Mouse (Mus musculus) hindbrain, embryonic 10.5 days (tissue): ENCODE measurements at regions not wholly inside any gene's neighbourhood (a gene's known extent, or its start where the extent isn't known, plus 50 kb on each side); places are given as distances from the start of the nearest gene placed in this dataset.

Experiments used
- DNase-seq: peaks from one replicate; pipeline ENCODE4 v3.0.0-alpha.2; 2017; ENCODE audit warnings: low spot score
- H3K27ac ChIP-seq: fragments of 300-500 bp; sonication (generic); 2 replicates; pipeline ENCODE4 v1.5.1; 2016; ENCODE audit warnings: mild to moderate bottlenecking, moderate library complexity
- H3K27me3 ChIP-seq: fragments of 300-500 bp; sonication (generic); 2 replicates; pipeline ENCODE4 v1.6.1; 2016; ENCODE audit warnings: mild to moderate bottlenecking; ENCODE audit not compliant: poor library complexity, insufficient read depth, severe bottlenecking
- H3K36me3 ChIP-seq: fragments of 300-500 bp; sonication (generic); 2 replicates; pipeline ENCODE4 v1.6.1; 2016; ENCODE audit warnings: mild to moderate bottlenecking, moderate library complexity
- H3K4me1 ChIP-seq: fragments of 300-500 bp; sonication (generic); replicated peaks from 2 replicates; pipeline ENCODE4 v1.6.1; 2016; ENCODE audit warnings: mild to moderate bottlenecking
- H3K4me3 ChIP-seq: fragments of 300-500 bp; sonication (generic); 2 replicates; pipeline ENCODE4 v1.5.1; 2016; ENCODE audit warnings: mild to moderate bottlenecking, moderate library complexity
- H3K9me3 ChIP-seq: fragments of 300-500 bp; sonication (generic); 2 replicates; pipeline ENCODE4 v1.6.1; 2016; ENCODE audit warnings: mild to moderate bottlenecking, moderate library complexity
- WGBS: fragments of 180-500 bp; shearing (Covaris S2); methylation state at CpG from one replicate; pipeline ENCODE4 v1.1.7; 2016; 5-methylcytosine and 5-hydroxymethylcytosine counted together

DNA sequence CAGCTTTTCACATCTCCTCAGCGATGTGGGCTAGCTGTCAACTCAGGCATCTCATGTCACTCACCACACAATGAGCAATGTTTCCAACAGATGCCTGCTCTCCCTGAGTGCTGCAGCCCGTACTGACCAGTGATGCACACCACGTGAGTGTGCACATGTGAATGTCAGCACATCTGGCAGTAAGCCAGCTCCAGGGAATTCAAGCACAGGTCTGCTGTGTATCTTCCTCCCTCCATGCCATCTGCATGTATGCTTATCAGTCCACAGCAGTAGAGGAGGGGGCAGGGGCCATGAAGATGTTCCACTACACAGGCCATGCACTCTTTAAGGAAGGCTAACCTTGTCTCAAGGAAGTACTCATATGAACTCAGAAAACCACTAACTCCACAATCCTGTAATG lies 183.2 kb downstream of the Clic5 start:
- WGBS, result 73% methylated on average over 3 of the region's 3 CpGs
- Histone ChIP-seq H3K4me3 (no peak overlapping the region), H3K9me3 (0 out of 2 replicates have a peak, but pooled peaks cover 7% of the 10 kb centered on the region), H3K36me3 (no peaks in the 10 kb centered on the region), H3K27ac (no peak overlapping the region), H3K27me3 (no peaks in the 10 kb centered on the region), H3K4me1 (peaks cover 9% of the 10 kb centered on the region)
- DNase-seq, result no peak

DNA sequence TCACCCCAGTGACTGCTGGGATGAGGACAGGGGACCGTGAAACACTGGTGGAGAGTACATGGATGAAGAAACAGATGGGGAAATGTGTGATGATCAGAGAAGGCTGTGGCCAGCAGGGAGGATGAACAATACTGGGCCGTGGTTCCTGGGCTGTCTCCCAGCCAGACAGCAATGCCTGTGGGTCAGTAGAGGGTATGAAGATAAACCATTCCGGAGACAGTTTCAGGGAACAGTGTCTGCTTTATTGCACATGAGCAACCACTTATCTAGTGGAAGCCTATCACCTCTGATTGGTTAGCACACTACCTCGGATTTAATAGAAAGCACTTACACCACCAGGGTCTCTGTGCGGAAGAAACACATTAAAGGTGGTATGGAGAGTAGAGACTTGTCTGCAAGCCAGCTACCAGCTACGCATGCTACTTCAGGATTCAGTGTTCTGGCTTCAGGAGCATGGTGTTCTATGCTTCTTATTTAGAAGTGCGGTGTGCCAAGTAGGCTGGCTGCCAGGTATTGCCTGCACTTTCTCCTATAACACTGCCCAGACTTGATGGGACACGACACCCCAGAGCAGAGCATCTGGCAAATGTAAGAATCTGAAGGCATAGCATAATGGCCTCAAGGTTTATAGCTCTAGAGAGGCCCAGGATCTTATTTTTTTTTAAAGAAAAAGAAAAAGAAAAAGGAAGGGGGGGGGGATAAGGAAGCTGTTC lies 185.5 kb downstream of the Clic5 start:
- H3K27ac ChIP-seq, result no peak overlapping the region
- H3K4me1 ChIP-seq, result no peaks in the 10 kb centered on the region
- WGBS, result 91% methylated on average over 8 of the region's 8 CpGs
- H3K4me3 ChIP-seq, result no peak overlapping the region
- no peak for DNase-seq
- H3K36me3 ChIP-seq, result no peaks in the 10 kb centered on the region
- 0 out of 2 replicates have a peak, but pooled peaks cover 7% of the 10 kb centered on the region for H3K9me3 ChIP-seq
- no peaks in the 10 kb centered on the region for H3K27me3 ChIP-seq

DNA sequence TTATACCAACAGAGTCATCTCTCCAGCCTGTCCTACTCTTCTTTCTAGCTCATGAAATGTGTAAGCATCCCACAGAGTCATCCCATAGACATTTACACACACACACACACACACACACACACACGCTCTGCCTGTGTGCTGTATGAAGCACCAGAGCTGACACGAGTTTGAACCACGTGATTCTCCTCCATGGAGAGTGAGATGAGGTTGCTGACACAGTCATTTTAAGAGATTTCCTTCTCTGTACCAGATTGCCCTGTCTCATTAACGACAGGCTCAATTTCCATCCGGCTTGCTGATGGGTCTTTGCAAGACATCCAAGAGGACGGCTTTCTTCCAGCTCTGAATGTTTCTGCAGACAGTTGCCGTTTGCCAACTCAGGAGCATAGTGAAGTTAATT lies 190.0 kb downstream of the Clic5 start:
- Histone ChIP-seq H3K4me1 (peaks cover 6% of the 10 kb centered on the region; the same call in 1 of the 2 replicates), H3K27me3 (no peaks in the 10 kb centered on the region), H3K27ac (no peak overlapping the region), H3K36me3 (no peaks in the 10 kb centered on the region), H3K4me3 (no peak overlapping the region), H3K9me3 (no peaks in the 10 kb centered on the region)
- DNase-seq, result no peak
- WGBS, result 86% methylated on average over 7 of the region's 7 CpGs

DNA sequence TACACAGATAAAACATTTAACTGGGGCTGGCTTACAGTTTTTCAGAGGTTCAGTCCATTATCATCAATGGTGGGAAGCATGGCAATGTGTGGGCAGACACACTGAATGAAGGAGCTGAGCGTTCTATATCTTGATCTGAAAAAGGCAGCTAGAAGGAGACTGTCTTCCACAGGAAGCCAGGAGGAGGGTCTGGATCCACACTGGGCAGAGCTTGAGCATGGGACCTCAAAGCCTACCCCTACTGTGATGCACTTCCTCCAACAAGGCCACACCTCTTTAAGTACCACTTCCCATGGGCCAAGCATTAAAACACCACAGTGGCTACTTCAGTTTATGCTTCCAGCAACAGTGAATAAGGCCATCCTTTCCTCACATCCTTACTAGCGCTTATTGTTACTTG lies 200.5 kb downstream of the Clic5 start:
- Histone ChIP-seq H3K27me3 (no peaks in the 10 kb centered on the region), H3K36me3 (no peaks in the 10 kb centered on the region), H3K9me3 (no peaks in the 10 kb centered on the region), H3K27ac (no peak overlapping the region), H3K4me3 (no peak overlapping the region), H3K4me1 (no peaks in the 10 kb centered on the region)
- WGBS, result 97% methylated on average over 2 of the region's 2 CpGs
- no peak for DNase-seq

DNA sequence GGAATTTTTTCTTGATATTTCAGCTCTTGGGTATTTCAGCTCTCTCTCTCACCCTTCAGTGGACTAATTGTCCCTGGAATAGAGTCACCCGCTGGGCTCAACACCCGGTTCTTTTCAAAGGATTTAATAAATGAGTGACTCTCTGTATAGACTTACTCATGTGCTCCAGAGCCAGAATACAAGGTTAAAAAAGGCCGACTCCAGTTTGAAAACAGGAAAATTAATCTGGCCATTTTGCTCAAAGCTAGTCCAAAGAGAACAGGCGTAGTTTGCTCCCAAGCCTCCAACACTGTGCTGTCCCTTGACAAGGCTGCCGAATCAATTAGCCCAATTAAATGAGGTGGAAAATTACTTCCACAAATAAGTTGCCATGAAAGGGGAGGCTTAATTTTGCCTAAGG lies 209.4 kb downstream of the Clic5 start:
- no peak for DNase-seq
- 46% methylated on average over 5 of the region's 5 CpGs for WGBS
- H3K4me3 ChIP-seq, result no peak overlapping the region
- H3K27me3 ChIP-seq, result peaks cover 19% of the 10 kb centered on the region; the same call in 1 of the 2 replicates
- no peaks in the 10 kb centered on the region for H3K9me3 ChIP-seq
- H3K4me1 ChIP-seq, result peaks cover 10% of the 10 kb centered on the region
- no peaks in the 10 kb centered on the region for H3K36me3 ChIP-seq
- H3K27ac ChIP-seq, result no peak overlapping the region

DNA sequence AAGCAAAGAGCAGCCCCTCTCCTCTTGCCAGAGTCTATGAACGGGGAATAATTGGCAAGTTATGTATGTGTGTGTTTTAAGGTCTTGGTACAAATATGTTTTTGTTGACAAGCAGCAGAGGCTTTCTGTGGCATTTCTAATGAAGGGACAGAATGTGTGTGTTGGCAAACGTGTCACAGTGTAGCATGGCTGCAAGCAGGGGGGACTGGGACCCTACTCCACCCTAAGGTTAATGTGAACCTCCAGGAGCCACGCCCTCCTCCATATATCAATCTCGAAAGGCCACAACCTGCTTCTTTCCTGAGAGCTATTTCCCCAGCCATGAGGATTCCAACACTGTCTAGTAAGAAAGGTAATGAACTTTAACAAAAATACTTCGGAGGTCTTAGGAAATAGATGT lies 209.8 kb downstream of the Clic5 start:
- Histone ChIP-seq H3K4me1 (peaks cover 10% of the 10 kb centered on the region), H3K9me3 (no peaks in the 10 kb centered on the region), H3K36me3 (no peaks in the 10 kb centered on the region), H3K4me3 (no peak overlapping the region), H3K27me3 (peaks cover 19% of the 10 kb centered on the region; the same call in 1 of the 2 replicates), H3K27ac (no peak overlapping the region)
- no peak for DNase-seq
- 68% methylated on average over 5 of the region's 5 CpGs for WGBS

DNA sequence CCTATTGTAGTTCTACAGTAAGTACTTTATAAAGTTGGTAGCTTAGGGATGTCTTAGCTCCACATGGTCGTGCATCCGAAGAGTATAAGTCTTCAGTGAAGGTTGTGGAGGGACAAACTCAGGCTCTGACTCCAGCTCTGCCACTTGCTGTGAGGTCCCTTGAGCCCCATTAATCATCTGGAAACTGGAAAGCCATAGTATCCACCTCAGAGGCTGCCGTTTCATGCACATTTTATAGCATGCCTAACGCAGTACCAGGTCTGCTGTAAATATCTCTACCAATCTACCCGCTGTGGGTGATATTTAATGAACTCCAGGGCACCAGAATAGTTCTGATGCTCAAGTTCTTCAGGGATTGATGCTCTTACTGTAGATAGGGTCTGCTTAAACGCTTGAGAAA lies 216.5 kb downstream of the Clic5 start:
- no peaks in the 10 kb centered on the region for H3K36me3 ChIP-seq
- no peak for DNase-seq
- no peak overlapping the region for H3K27ac ChIP-seq
- no peaks in the 10 kb centered on the region for H3K4me1 ChIP-seq
- no peak overlapping the region for H3K4me3 ChIP-seq
- 84% methylated on average over 6 of the region's 6 CpGs for WGBS
- peaks cover 8% of the 10 kb centered on the region; the same call in 1 of the 2 replicates for H3K27me3 ChIP-seq
- no peaks in the 10 kb centered on the region for H3K9me3 ChIP-seq

DNA sequence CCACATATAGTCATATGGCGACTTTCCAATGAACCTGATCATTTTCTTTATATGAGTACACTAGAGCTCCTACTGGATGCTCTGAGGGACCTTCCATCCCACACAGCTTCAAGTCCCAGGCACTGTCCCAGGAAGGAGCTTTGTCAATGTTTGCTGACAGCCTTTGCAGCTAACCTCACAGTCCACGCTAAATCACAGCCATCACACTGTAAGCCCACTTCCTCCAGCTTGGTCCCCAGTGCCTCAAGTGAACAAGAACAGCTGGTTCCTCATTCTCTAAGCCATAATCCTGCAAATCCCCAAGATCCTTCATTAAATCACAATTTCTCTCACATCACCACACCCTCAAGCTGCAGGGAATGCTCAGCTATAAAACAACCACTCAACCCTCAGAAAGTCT lies 222.6 kb downstream of the Clic5 start:
- DNase-seq, result no peak
- H3K4me3 ChIP-seq, result no peak overlapping the region
- WGBS, result 85% methylated on average over 2 of the region's 2 CpGs

DNA sequence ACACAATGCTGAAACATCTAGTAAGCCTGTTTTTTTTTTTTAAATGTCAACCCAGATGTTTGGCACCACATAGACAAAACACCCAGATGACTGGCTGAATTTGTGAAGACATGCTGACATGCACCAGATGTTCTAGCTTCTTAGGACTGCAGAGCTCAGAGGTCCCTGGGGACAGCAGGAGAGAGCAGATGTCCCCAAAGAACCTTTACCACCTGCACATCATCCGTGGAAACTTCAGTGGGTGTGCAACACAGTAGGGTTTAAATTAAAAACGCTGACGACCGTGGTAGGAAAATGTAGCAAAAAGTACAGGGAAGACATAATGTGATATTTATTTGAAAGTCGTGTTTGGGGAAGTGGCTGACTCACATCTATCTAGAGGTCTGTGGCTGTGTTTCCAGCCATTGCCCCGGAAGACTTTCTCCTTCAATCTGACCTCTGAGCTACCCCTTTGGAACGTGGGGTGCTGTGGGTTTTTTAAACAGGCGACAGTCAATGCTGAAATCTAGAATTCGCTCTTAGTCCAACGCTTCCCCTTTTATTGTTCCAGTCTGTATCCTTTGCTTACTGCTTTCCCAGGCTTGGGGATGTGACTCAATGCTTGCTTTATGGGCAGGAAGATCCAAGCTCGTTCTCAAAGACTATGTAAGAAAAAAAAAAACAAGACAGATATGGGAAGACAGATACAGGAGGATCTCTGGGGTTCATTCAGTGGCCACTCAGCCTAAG lies 230.5 kb downstream of the Clic5 start:
- Histone ChIP-seq H3K27ac (no peak overlapping the region), H3K27me3 (no peaks in the 10 kb centered on the region), H3K4me1 (no peaks in the 10 kb centered on the region), H3K36me3 (no peaks in the 10 kb centered on the region), H3K9me3 (peaks cover 15% of the 10 kb centered on the region), H3K4me3 (no peak overlapping the region)
- WGBS, result 78% methylated on average over 11 of the region's 11 CpGs
- no peak for DNase-seq

More for the DNA sequence above, 222.6 kb downstream of the Clic5 start:
- no peaks in the 10 kb centered on the region for H3K36me3 ChIP-seq
- H3K27ac ChIP-seq, result no peak overlapping the region
- no peaks in the 10 kb centered on the region for H3K27me3 ChIP-seq
- H3K4me1 ChIP-seq, result no peaks in the 10 kb centered on the region
- H3K9me3 ChIP-seq, result peaks cover 8% of the 10 kb centered on the region

DNA sequence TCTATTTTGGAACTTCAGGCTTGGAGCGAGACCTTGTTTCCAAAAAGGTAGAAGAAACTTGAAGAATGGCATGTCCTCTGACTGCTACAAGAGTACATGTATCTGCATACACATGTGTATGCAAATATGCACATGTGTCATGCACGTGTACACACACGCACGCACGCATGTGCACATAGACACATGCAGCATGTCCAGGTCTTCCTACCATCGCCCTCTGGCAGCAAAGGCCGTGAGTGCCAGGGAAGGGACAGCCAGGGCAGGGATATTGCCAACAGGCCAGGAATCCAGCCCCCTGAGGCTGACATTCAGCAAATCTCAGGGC lies 231.0 kb downstream of the Clic5 start:
- H3K36me3 ChIP-seq, result no peaks in the 10 kb centered on the region
- no peak for DNase-seq
- H3K27me3 ChIP-seq, result no peaks in the 10 kb centered on the region
- no peak overlapping the region for H3K4me3 ChIP-seq
- no peak overlapping the region for H3K27ac ChIP-seq
- H3K4me1 ChIP-seq, result no peaks in the 10 kb centered on the region
- WGBS, result 89% methylated on average over 7 of the region's 7 CpGs
- H3K9me3 ChIP-seq, result peaks cover 15% of the 10 kb centered on the region

DNA sequence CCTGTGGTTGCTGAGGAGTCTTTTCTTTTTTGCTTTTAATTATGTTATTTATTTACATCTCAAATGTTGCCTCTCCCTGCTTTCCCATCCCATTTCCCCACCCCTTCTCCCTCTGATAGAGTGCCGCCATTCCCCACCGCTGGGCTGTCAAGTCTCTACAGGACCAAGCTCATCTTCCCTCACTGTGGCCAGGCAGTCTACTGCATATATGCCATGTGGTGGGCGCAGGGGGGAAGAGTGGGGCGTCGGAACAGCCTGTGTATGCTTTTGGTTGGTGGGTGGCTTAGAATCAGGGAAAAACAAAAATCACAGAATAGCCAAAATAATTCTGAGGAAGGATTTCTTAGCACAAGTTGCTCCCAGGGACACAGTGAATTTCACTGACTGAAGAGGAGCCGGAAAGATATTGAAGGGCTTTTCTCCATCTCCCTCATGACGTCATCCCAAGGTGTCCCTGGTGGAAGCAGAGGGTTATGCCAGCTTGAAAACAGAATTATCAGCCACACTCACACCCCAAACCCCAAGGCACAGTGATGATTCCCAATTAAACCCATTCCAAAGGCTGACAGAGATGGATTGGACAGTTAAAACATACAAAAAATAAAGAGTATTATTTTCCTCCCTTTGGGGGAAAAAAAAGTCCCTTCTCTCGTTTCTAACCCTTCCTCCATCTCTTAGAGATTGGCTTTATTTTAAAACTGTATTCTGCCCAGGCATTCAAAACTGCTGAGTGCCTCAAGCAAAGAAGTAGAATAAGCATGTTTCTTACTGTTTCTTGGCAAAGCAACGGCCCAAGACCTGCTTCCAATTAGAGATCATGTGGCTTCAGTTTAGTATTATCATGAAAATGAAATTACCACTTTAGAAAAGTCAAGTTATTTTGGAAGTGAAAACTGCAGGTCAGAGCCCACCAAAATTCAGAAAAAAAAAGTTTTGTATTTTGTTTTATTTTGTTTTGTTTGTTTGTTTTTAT lies 232.0 kb downstream of the Clic5 start:
- Histone ChIP-seq H3K4me1 (no peaks in the 10 kb centered on the region), H3K9me3 (peaks cover 13% of the 10 kb centered on the region), H3K27ac (no peak overlapping the region), H3K36me3 (no peaks in the 10 kb centered on the region), H3K4me3 (no peak overlapping the region), H3K27me3 (no peaks in the 10 kb centered on the region)
- WGBS, result 80% methylated on average over 9 of the region's 9 CpGs
- DNase-seq, result no peak

DNA sequence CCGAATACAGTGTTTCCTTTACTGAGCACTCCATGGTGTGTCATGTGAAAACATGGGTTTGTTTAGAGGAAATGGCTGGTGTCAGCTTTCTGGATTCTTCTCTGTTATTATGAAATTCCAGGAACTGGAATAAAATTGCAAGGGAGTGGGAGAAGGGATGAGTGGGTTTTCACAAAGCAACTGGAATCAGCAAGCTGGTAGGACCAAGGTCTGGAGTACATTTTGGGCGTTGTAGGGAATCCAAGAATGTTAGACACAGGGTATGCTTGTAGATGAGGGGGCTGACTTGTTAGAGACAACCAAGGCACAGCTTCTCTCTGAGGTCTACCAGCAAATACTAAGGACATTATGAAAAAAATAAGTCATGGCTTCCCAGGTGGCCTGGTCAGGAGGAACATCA lies 233.8 kb downstream of the Clic5 start:
- Histone ChIP-seq H3K4me3 (no peak overlapping the region), H3K9me3 (no peaks in the 10 kb centered on the region), H3K4me1 (no peaks in the 10 kb centered on the region), H3K27ac (no peak overlapping the region), H3K27me3 (no peaks in the 10 kb centered on the region), H3K36me3 (no peaks in the 10 kb centered on the region)
- DNase-seq, result no peak
- 81% methylated on average over 2 of the region's 2 CpGs for WGBS

DNA sequence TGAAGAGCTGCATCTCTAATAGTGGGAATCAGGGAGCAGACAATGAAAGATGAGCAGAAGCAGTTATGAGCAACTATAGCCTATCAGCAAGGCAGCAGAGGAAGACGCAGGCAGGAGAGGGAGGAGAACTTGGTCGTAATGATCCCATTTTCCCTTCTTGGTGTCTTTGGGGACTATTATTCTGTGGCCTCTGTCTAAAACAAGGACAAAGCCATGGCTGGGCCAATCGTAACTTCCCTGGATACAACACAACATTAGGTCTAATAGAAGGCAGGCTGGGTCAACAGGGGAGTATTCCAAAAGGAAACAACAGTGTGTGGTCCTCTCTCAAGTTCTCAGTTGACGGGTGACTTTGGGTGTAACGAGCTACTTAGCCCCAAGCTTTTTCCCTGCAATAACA lies 234.5 kb downstream of the Clic5 start:
- Histone ChIP-seq H3K27me3 (no peaks in the 10 kb centered on the region), H3K27ac (no peak overlapping the region), H3K4me3 (no peak overlapping the region), H3K9me3 (no peaks in the 10 kb centered on the region), H3K36me3 (no peaks in the 10 kb centered on the region), H3K4me1 (no peaks in the 10 kb centered on the region)
- WGBS, result 75% methylated on average over 5 of the region's 5 CpGs
- DNase-seq, result no peak
